Mouse (Mus musculus): ENCODE data around the gene Fastk. TPM values are rescaled to one million over a fixed set of nuclear protein-coding genes. Genes with fewer than 3 reads are reported as not detected.
"Not testable (repeated sequence)": the region's sequence is repeated elsewhere in the genome, so short reads cannot be mapped to it uniquely, and the experiment has no call there.

The Fastk gene
- polyA plus RNA-seq, 1 experiment from 2014 or later: 113 TPM

- no peak for ATAC-seq (ENCODE audit: low FRiP score)
- Histone ChIP-seq H3K27me3 (peaks cover 3% of the 10 kb centered on the region; the same call in 1 of the 2 replicates), H3K36me3 (0 out of 2 replicates have a peak, but pooled peaks cover 3% of the 10 kb centered on the region), H3K27ac (0 out of 2 replicates have a peak within 1 kb of the TSS, but pooled peaks have one; percentile 55), H3K4me3 (no peak within 1 kb of the TSS), H3K9ac (peak within 1 kb of the TSS; percentile 29; the same call in 1 of the 2 replicates), H3K4me1 (peaks cover 20% of the 10 kb centered on the region), H3K4me2 (replicated peaks) (no peak within 1 kb of the TSS), H3K9me3 (replicated peaks) (no peaks in the 10 kb centered on the region)
- 46% methylated on average over 11 of the region's 11 CpGs for WGBS
These were observed 31.9 kb downstream of the Fastk start, which contains the start of gene Asic3 for GRCm38 (mm10) chr5:24413042-24413693. Gene Asic3 (plus strand): TSS chr5:24413392.

DNA sequence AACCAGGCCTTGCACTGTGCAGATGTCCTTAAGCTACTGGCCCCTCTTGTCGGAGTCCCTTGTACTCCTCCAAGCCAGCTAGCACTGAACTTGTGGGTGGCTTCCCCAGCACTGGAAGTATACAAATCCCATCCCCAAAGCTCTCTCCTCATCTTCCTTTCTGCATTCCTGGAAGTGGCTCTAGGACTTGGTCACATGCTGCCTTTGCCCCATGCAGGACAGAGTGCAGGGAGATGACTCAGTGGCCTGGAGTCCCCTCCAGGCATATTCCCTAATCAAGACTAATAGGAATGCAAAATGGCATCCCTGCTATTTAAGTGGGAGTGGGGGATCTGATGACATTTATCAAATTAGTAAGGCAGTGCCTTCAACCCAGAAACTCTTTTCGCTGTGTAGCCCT lies 33.0 kb downstream of the Fastk start:
- H3K9ac ChIP-seq: no peak overlapping the region
- no peak for ATAC-seq (ENCODE audit: low FRiP score)
- no peak overlapping the region for H3K4me3 ChIP-seq
- H3K4me1 ChIP-seq: peaks cover 20% of the 10 kb centered on the region
- WGBS: 89% methylated on average over 2 of the region's 2 CpGs
- no peak overlapping the region for H3K4me2 ChIP-seq (replicated peaks)
- H3K27ac ChIP-seq: no peak overlapping the region
- H3K36me3 ChIP-seq: peaks cover 13% of the 10 kb centered on the region
- peaks cover 3% of the 10 kb centered on the region; the same call in 1 of the 2 replicates for H3K27me3 ChIP-seq
- no peaks in the 10 kb centered on the region for H3K9me3 ChIP-seq (replicated peaks)

DNA sequence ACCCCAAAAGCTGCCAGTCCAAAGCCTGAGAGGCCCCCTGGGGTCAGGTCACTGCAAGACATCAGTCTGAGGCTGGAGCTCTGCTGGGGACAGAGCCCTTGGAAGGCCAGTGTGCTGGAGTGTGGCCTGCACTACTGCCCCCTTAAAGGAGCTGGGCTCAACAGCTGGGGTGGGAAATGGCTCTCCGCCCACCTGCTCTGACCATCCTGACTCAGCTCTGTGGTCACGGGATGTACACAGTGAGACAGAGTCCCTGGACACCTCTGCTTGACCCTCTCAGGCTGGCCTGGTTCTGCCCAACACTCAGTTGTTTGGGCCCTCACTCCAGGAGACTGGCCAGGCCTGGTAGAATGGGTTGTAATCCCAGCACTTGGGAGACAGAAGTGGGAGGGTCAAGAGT lies 35.6 kb downstream of the Fastk start:
- whole genome bisulfite sequencing: 79% methylated on average over 2 of the region's 2 CpGs
- Histone ChIP-seq H3K36me3 (peaks cover 29% of the 10 kb centered on the region), H3K4me1 (peaks cover 11% of the 10 kb centered on the region), H3K4me3 (no peak overlapping the region), H3K4me2 (replicated peaks) (no peak overlapping the region), H3K27me3 (peaks cover 3% of the 10 kb centered on the region; the same call in 1 of the 2 replicates), H3K9me3 (replicated peaks) (no peaks in the 10 kb centered on the region), H3K9ac (no peak overlapping the region), H3K27ac (no peak overlapping the region)
- ATAC-seq (ENCODE audit: low FRiP score): no peak

DNA sequence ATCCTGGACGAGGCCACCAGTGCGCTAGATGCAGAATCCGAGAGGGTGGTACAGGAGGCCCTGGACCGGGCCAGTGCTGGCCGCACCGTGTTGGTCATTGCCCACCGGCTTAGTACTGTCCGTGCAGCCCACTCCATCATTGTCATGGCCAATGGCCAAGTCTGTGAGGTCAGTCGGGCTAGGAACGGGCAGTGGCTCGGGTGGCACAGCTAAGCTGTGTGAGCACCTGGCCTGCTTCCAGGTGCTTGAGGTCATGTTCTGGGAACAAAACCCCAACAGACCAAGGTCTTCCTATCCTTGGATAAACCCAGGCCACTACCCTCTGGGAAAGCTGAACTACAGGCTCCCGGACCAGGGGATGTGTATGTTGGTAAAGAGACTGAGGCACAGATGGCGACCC lies 36.4 kb downstream of the Fastk start:
- Histone ChIP-seq H3K27ac (no peak overlapping the region), H3K4me3 (no peak overlapping the region), H3K4me2 (replicated peaks) (no peak overlapping the region), H3K9ac (no peak overlapping the region), H3K9me3 (replicated peaks) (no peaks in the 10 kb centered on the region), H3K27me3 (peaks cover under 1% of the 10 kb centered on the region; the same call in 1 of the 2 replicates), H3K4me1 (peaks cover 7% of the 10 kb centered on the region), H3K36me3 (peaks cover 34% of the 10 kb centered on the region)
- WGBS: 95% methylated on average over 13 of the region's 13 CpGs
- no peak for ATAC-seq (ENCODE audit: low FRiP score)

- Histone ChIP-seq H3K4me2 (replicated peaks) (no peak overlapping the region), H3K27ac (no peak overlapping the region), H3K36me3 (peaks cover 63% of the 10 kb centered on the region), H3K27me3 (no peaks in the 10 kb centered on the region), H3K9ac (no peak overlapping the region), H3K4me3 (no peak overlapping the region), H3K4me1 (no peaks in the 10 kb centered on the region), H3K9me3 (replicated peaks) (no peaks in the 10 kb centered on the region)
- ATAC-seq (ENCODE audit: low FRiP score): no peak
- 73% methylated on average over 3 of the region's 3 CpGs for WGBS
These were observed 39.7 kb downstream of the Fastk start for GRCm38 (mm10) chr5:24405389-24405876.

DNA sequence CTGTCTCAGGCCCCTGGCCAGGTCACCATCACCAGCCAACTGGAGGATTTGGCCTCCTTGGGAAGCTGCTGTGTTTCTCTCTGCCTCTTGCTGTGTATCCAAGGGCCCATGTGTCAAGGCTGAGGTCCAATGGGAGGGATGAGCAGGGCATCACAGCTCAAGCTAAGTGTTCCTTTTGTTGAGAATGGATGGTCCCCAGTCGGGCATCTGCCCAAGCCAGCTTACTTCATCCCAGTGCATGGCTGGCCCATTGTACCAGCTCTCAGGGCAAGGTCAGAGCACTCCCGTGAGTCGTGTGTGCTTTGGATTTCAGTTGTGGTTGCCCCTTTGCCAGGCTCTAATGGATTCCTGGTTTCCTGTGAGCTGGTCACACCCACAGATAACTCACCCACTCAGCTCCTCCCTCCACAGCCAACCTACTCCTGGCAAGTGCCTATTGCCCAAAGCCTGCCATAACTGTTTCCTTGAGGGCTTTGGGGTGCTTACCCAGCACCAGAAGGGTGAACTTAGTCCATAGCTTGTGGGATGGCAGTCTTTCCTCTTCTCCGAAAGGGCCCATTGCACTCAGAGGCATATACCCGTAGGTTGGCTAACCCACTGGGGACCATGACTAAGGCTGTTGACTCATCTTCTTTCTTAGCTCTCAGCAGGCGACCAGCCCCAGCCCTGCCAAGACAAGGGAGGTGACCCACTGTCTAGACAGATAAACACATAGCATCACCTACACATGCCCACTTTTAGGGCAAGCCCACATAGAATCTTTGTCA lies 40.3 kb downstream of the Fastk start:
- WGBS: 74% methylated on average over 6 of the region's 6 CpGs
- no peaks in the 10 kb centered on the region for H3K9me3 ChIP-seq (replicated peaks)
- H3K27ac ChIP-seq: no peak overlapping the region
- no peak overlapping the region for H3K4me3 ChIP-seq
- no peak overlapping the region for H3K4me2 ChIP-seq (replicated peaks)
- no peaks in the 10 kb centered on the region for H3K4me1 ChIP-seq
- no peaks in the 10 kb centered on the region for H3K27me3 ChIP-seq
- no peak overlapping the region for H3K9ac ChIP-seq
- no peak for ATAC-seq (ENCODE audit: low FRiP score)
- H3K36me3 ChIP-seq: peaks cover 68% of the 10 kb centered on the region

DNA sequence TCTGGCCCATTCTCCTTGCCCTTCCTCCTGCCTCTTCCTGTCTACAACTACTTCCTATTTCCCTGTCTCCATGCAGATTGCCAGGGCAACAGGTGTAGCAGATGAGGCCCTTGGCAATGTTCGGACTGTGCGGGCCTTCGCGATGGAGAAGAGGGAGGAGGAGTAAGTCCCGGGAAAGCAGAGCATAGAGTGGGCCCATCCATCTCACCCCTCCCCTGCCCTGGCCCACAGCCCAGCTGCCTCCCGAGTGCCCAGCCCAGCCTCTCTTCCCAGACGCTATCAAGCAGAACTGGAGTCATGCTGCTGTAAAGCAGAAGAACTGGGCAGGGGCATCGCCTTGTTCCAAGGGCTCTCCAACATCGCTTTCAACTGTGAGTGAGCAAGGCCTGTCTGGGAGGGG lies 43.1 kb downstream of the Fastk start:
- H3K4me1 ChIP-seq: no peaks in the 10 kb centered on the region
- H3K27me3 ChIP-seq: no peaks in the 10 kb centered on the region
- no peak overlapping the region for H3K27ac ChIP-seq
- no peak overlapping the region for H3K4me3 ChIP-seq
- H3K9me3 ChIP-seq (replicated peaks): no peaks in the 10 kb centered on the region
- ATAC-seq (ENCODE audit: low FRiP score): no peak
- H3K9ac ChIP-seq: no peak overlapping the region
- H3K36me3 ChIP-seq: peaks cover 54% of the 10 kb centered on the region
- WGBS: 75% methylated on average over 9 of the region's 9 CpGs
- H3K4me2 ChIP-seq (replicated peaks): no peak overlapping the region

DNA sequence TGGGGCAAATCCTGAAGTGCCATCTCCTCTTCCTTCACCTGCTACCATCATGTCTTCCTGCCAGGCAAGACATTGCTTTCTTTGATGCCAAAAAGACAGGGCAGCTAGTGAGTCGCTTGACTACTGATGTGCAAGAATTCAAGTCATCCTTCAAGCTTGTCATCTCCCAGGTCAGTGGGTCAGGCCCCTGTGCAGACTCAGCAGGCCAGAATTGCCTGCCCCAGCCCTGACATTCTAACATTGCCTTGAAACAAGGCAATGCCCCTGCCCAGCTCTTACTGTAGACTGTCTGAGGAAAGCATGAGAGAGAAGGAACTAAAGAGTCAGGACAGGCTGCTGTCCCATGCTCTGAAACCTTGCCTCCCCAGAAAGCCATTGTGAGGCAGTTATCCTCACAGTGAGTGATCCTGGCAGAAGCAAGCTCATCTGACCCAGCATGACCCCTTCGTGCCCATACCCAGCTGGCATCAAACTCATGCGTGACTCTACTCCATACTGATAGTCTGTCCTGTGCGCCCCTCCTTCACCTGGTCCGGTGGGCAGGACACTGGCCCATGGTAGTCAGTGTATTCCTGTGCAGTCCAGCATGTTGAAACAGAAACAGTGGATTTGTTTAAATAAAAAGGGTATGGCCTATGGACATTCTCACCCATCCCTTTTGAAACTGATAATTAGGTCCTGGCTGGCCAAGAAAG lies 44.0 kb downstream of the Fastk start:
- no peak overlapping the region for H3K9ac ChIP-seq
- no peaks in the 10 kb centered on the region for H3K9me3 ChIP-seq (replicated peaks)
- H3K27ac ChIP-seq: no peak overlapping the region
- H3K4me2 ChIP-seq (replicated peaks): no peak overlapping the region
- no peaks in the 10 kb centered on the region for H3K4me1 ChIP-seq
- H3K4me3 ChIP-seq: no peak overlapping the region
- no peak for ATAC-seq (ENCODE audit: low FRiP score)
- peaks cover 46% of the 10 kb centered on the region for H3K36me3 ChIP-seq
- WGBS: 95% methylated on average over 5 of the region's 5 CpGs
- H3K27me3 ChIP-seq: no peaks in the 10 kb centered on the region

DNA sequence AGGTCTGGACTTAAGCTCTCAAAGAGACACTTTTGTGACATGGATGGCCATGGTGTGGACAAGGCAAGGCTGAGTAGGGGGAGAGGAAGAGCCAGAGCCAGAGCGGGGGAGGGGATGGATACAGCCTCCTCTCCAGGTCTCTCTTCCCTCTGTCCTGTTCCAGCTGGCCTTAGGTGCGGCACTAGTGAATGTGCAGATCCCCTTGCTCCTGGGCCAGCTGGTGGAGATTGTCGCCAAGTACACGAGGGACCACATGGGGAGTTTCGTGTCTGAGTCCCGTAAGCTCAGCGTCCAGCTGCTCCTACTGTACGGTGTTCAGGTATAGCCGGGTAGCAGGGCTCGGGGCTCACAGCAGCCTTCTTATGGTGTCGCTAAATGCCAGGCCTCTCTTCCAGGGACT lies 44.7 kb downstream of the Fastk start:
- peaks cover 42% of the 10 kb centered on the region for H3K36me3 ChIP-seq
- no peak for ATAC-seq (ENCODE audit: low FRiP score)
- H3K27me3 ChIP-seq: no peaks in the 10 kb centered on the region
- WGBS: 87% methylated on average over 11 of the region's 11 CpGs
- no peak overlapping the region for H3K9ac ChIP-seq
- H3K4me2 ChIP-seq (replicated peaks): no peak overlapping the region
- H3K4me3 ChIP-seq: no peak overlapping the region
- H3K9me3 ChIP-seq (replicated peaks): no peaks in the 10 kb centered on the region
- no peaks in the 10 kb centered on the region for H3K4me1 ChIP-seq
- H3K27ac ChIP-seq: no peak overlapping the region

DNA sequence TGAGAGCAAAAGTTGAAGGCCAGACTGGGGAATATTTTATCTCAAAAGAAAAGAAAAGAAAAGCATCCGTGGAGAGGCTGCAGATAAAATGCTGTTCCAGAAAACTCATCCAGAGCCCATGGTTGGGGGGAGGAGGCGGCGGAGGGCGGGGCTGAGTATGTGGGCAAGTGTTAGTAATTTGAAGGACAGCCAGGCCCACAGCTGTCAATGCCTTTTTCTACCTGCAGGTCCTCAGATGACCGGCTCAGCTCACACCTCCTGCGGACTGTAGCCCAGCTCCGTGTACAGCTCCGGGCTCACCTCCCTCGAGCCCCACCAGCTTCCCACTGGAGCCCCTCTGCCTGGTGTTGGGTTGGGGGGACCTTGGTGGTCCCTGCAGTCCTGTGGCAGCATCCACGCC lies 45.4 kb downstream of the Fastk start:
- Histone ChIP-seq H3K4me2 (replicated peaks) (no peak overlapping the region), H3K4me1 (no peaks in the 10 kb centered on the region), H3K27me3 (no peaks in the 10 kb centered on the region), H3K9ac (no peak overlapping the region), H3K27ac (no peak overlapping the region), H3K36me3 (peaks cover 41% of the 10 kb centered on the region), H3K9me3 (replicated peaks) (no peaks in the 10 kb centered on the region), H3K4me3 (no peak overlapping the region)
- no peak for ATAC-seq (ENCODE audit: low FRiP score)
- WGBS: 90% methylated on average over 10 of the region's 10 CpGs

GRCm38 (mm10) chr5:24396254-24396653 lies 48.8 kb downstream of the Fastk start:
- H3K4me2 ChIP-seq (replicated peaks); H3K27ac ChIP-seq; H3K4me1 ChIP-seq; H3K27me3 ChIP-seq; H3K9me3 ChIP-seq (replicated peaks); H3K9ac ChIP-seq; ATAC-seq (ENCODE audit: low FRiP score); H3K4me3 ChIP-seq: not testable (repeated sequence)
- peaks cover 14% of the 10 kb centered on the region for H3K36me3 ChIP-seq
- WGBS: 91% methylated on average over 6 of the region's 6 CpGs

Data from hindbrain, embryonic 12.5 days (tissue).